Mouse (Mus musculus): ENCODE measurements around the gene Ung.

DNA sequence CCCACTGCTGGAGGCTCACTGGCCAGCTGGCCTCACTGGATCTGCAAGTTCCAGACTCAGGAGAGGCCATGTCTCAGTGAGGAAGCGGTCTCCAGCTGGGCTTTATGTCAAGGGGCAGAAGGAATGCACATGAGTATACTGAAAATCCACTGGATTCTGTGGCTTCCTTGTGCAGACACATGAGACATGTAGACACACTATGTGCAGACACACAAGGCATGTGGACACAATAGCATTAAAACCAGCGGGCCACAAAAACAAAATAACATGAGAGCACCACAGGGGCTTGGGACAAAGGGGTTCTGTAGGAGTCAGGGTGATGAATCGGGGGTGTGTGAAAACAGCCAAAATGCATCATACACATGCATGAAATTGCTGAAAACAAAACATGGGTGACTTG, 4.2 kb upstream of the Ung start:
- no peak for TF ChIP-seq CTCF (IDR thresholded peaks at IDR 0.05; ENCODE audit: low read depth)
- no peak for TF ChIP-seq EP300 (IDR thresholded peaks at IDR 0.05; ENCODE audit: low read depth)

Measured in liver, postnatal 0 days (tissue).